Mouse (Mus musculus) ZHBTc4 (cell line): ENCODE results near the gene 1110002E22Rik.
A peak's percentile ranks its signal among the peaks of the same experiment; 100 is the strongest.

Experiments used
- DNase-seq: peaks from one replicate; pipeline ENCODE4 v3.0.0-alpha.2; 2011; ENCODE audit warnings: low read depth, low spot score

1110002E22Rik gene

GRCm38 (mm10) chr3:138106887-138107286, 42.0 kb downstream of the 1110002E22Rik start:
- no peak for DNase-seq

- DNase-seq: no peak
These were observed 46.3 kb downstream of the 1110002E22Rik start for GRCm38 (mm10) chr3:138110910-138111782.

GRCm38 (mm10) chr3:138114106-138114505, 49.3 kb downstream of the 1110002E22Rik start:
- DNase-seq: peak; percentile 68

GRCm38 (mm10) chr3:138116871-138117270, 52.0 kb downstream of the 1110002E22Rik start:
- DNase-seq: no peak

- DNase-seq: no peak
These were observed 53.5 kb downstream of the 1110002E22Rik start for GRCm38 (mm10) chr3:138118392-138118791.

- DNase-seq: no peak
These were observed 54.0 kb downstream of the 1110002E22Rik start for GRCm38 (mm10) chr3:138118831-138119230.

GRCm38 (mm10) chr3:138119444-138120105, 54.7 kb downstream of the 1110002E22Rik start:
- DNase-seq: no peak

GRCm38 (mm10) chr3:138121461-138121860, 56.6 kb downstream of the 1110002E22Rik start:
- no peak for DNase-seq

GRCm38 (mm10) chr3:138123842-138124241, 59.0 kb downstream of the 1110002E22Rik start:
- no peak for DNase-seq

- no peak for DNase-seq
These were observed 64.3 kb downstream of the 1110002E22Rik start for GRCm38 (mm10) chr3:138129110-138129509.

GRCm38 (mm10) chr3:138130692-138131091, 65.8 kb downstream of the 1110002E22Rik start:
- no peak for DNase-seq
